Mouse (Mus musculus): ENCODE data around the gene Acbd7. TPM values are rescaled to one million over a fixed set of nuclear protein-coding genes. Genes with fewer than 3 reads are reported as not detected.

The Acbd7 gene
- polyA plus RNA-seq, 1 experiment from 2014 or later, result 3.4 TPM

DNA sequence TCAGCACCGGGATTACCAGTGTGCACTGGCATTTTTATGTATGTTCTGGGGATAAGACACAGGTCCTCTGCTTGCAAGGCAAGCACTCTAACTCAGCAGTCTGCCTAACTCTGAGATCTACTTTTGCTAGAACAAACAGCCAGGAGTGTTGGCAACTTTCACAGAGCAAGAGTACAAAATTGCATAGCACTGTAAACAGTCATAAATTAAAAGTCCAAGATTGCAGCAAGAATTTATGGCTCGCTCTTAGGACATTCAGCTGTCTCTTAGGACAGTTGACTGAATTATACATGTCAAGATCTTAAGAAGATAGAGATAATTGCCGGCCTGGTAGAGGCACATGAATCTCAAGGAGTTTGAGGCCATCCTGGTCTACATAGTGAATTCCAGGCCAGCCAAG is 20.3 kb downstream of the Acbd7 start:
- Histone ChIP-seq H3K4me1 (replicated peaks; ENCODE audit: control insufficient read depth, insufficient read depth, low read length) (no peaks in the 10 kb centered on the region), H3K36me3 (replicated peaks; ENCODE audit: control insufficient read depth, insufficient read depth) (no peaks in the 10 kb centered on the region), H3K9me3 (ENCODE audit: control insufficient read depth, low read length) (no peaks in the 10 kb centered on the region), H3K9ac (no peak overlapping the region), H3K27me3 (ENCODE audit: control insufficient read depth, insufficient read depth, low read length) (no peaks in the 10 kb centered on the region), H3K4me2 (replicated peaks) (no peak overlapping the region), H3K4me3 (replicated peaks; ENCODE audit: low read length) (no peak overlapping the region), H3K27ac (no peak overlapping the region)
- no peak for DNase-seq (ENCODE audit: low spot score)
- 77% methylated on average over 3 of the region's 3 CpGs for WGBS
- no peak for ATAC-seq (ENCODE audit: low FRiP score)

- no peaks in the 10 kb centered on the region for H3K4me1 ChIP-seq (replicated peaks; ENCODE audit: control insufficient read depth, insufficient read depth, low read length)
- no peak overlapping the region for H3K4me3 ChIP-seq (replicated peaks; ENCODE audit: low read length)
- 78% methylated on average over 3 of the region's 3 CpGs for WGBS
- H3K4me2 ChIP-seq (replicated peaks), result no peak overlapping the region
- ATAC-seq (ENCODE audit: low FRiP score) (no peak), DNase-seq (ENCODE audit: low spot score) (no peak)
- no peaks in the 10 kb centered on the region for H3K27me3 ChIP-seq (ENCODE audit: control insufficient read depth, insufficient read depth, low read length)
- no peaks in the 10 kb centered on the region for H3K9me3 ChIP-seq (ENCODE audit: control insufficient read depth, low read length)
- H3K27ac ChIP-seq, result no peak overlapping the region
- H3K36me3 ChIP-seq (replicated peaks; ENCODE audit: control insufficient read depth, insufficient read depth), result no peaks in the 10 kb centered on the region
- no peak overlapping the region for H3K9ac ChIP-seq
Observed at GRCm38 (mm10) chr2:3357887-3358286, 21.9 kb downstream of the Acbd7 start.

DNA sequence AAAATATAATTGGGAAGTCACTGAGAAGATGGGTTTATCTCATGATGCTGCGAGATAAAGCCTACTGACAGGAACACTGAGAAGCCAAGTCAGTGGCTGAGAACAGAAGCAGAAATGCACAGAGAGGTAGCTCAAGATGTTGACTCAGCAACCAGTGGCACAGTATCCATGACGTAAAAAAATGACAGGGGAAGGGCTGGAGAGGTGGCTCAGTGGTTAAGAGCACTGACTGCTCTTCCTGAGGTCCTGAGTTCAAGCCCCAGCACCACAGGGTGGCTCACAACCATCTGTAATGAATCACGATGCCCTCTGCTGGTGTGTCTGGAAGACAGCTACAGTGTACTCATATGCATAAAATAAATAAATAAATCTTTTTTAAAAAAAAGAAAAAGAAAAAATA is 25.1 kb downstream of the Acbd7 start:
- Histone ChIP-seq H3K9ac (no peak overlapping the region), H3K9me3 (ENCODE audit: control insufficient read depth, low read length) (no peaks in the 10 kb centered on the region), H3K27ac (no peak overlapping the region), H3K4me3 (replicated peaks; ENCODE audit: low read length) (no peak overlapping the region), H3K4me2 (replicated peaks) (no peak overlapping the region), H3K4me1 (replicated peaks; ENCODE audit: control insufficient read depth, insufficient read depth, low read length) (no peaks in the 10 kb centered on the region), H3K36me3 (replicated peaks; ENCODE audit: control insufficient read depth, insufficient read depth) (no peaks in the 10 kb centered on the region), H3K27me3 (ENCODE audit: control insufficient read depth, insufficient read depth, low read length) (no peaks in the 10 kb centered on the region)
- ATAC-seq (ENCODE audit: low FRiP score) (no peak), DNase-seq (ENCODE audit: low spot score) (no peak)
- 77% methylated on average over 3 of the region's 3 CpGs for WGBS

DNA sequence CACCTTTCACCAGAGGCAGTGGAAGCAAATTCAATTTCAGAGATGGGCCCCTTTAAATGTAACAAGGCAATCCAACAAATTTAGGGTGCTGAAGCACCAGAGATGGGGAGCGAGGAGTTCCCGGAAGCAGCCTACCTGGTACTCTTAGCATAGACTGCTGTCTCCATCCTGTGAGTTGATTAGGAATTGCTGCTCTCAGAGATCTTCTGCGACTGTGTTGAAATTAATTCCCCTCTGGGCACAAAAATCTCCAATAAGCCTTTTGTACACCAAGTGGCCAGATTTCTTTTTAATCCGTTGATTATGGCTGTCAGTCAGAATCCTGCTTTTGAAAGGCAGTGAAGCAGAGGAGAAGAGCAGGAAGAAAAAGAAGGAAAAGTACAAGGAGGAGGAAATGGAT is 29.2 kb downstream of the Acbd7 start:
- Histone ChIP-seq H3K9me3 (ENCODE audit: control insufficient read depth, low read length) (no peaks in the 10 kb centered on the region), H3K4me2 (replicated peaks) (no peak overlapping the region), H3K36me3 (replicated peaks; ENCODE audit: control insufficient read depth, insufficient read depth) (no peaks in the 10 kb centered on the region), H3K9ac (no peak overlapping the region), H3K4me1 (replicated peaks; ENCODE audit: control insufficient read depth, insufficient read depth, low read length) (no peaks in the 10 kb centered on the region), H3K27me3 (ENCODE audit: control insufficient read depth, insufficient read depth, low read length) (no peaks in the 10 kb centered on the region), H3K27ac (no peak overlapping the region), H3K4me3 (replicated peaks; ENCODE audit: low read length) (no peak overlapping the region)
- ATAC-seq (ENCODE audit: low FRiP score) (no peak), DNase-seq (ENCODE audit: low spot score) (no peak)
- WGBS, result 64% methylated on average over 4 of the region's 4 CpGs

DNA sequence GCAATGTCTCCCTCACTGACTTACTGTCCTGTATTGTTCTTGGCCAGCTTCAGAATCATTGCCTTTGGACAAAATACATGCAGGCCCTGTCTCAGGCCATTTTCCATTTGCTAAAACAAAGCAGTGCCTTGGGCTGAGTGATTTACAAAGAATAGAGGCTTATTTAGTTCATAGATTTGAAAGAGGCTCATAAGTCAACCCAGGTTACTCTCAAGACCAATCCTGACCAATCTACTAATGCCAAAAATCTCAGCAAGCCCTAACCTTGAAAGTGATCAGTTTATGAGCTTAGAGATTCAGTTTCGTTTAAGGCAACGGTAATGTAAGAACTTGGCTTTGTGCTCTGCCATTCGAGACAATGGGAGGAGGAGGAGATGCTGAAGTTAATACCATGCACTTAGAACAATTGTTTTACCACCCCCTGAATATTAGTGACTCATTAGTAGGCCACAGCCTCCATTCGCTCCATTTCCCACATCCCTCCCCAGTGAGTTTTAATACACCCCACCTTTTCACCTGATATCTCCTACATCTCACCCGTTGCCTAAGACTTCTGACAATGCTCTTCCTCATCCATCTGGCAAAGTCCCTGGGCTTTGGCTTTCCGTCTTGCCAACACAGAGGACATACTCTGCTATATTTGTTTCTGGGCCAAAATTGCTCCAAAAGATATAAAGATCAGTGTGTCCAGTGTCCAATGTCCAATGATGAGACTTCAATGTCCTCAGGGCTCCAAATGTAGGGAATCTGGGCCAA is 51.3 kb downstream of the Acbd7 start:
- Histone ChIP-seq H3K4me2 (replicated peaks) (no peak overlapping the region), H3K4me3 (replicated peaks; ENCODE audit: low read length) (no peak overlapping the region), H3K36me3 (replicated peaks; ENCODE audit: control insufficient read depth, insufficient read depth) (no peaks in the 10 kb centered on the region), H3K27ac (no peak overlapping the region), H3K4me1 (replicated peaks; ENCODE audit: control insufficient read depth, insufficient read depth, low read length) (no peaks in the 10 kb centered on the region), H3K9ac (no peak overlapping the region), H3K27me3 (ENCODE audit: control insufficient read depth, insufficient read depth, low read length) (no peaks in the 10 kb centered on the region), H3K9me3 (ENCODE audit: control insufficient read depth, low read length) (no peaks in the 10 kb centered on the region)
- no peak for DNase-seq (ENCODE audit: low spot score)
- no peak for ATAC-seq (ENCODE audit: low FRiP score)
- 87% methylated on average over 6 of the region's 6 CpGs for WGBS

Other genes starting within 250 kb of the Acbd7 start
- 52.4 and 59.0 TPM in 2 replicates for gene Fam171a1, start 221.9 kb upstream of the Acbd7 start, polyA plus RNA-seq (2014; fragmentation: Nextera tagmentation; extraction: Ambion mirVana)
- gene Nmt2, start 52.0 kb upstream of the Acbd7 start, polyA plus RNA-seq (2014; fragmentation: Nextera tagmentation; extraction: Ambion mirVana), result 98.2 and 103 TPM in 2 replicates
- gene Rpp38, start 3.5 kb upstream of the Acbd7 start, polyA plus RNA-seq (2014; fragmentation: Nextera tagmentation; extraction: Ambion mirVana), result 13.2 and 15.4 TPM in 2 replicates
- not detected in 2 replicates for gene Olah, start 61.0 kb downstream of the Acbd7 start, polyA plus RNA-seq (2014; fragmentation: Nextera tagmentation; extraction: Ambion mirVana)
- 6.5 and 8.4 TPM in 2 replicates for gene Meig1, start 86.5 kb downstream of the Acbd7 start, polyA plus RNA-seq (2014; fragmentation: Nextera tagmentation; extraction: Ambion mirVana)
- gene Dclre1c, start 88.0 kb downstream of the Acbd7 start, polyA plus RNA-seq (2014; fragmentation: Nextera tagmentation; extraction: Ambion mirVana), result 7.4 and 9.4 TPM in 2 replicates
- 10.0 and 11.1 TPM in 2 replicates for gene Suv39h2, start 138.9 kb downstream of the Acbd7 start, polyA plus RNA-seq (2014; fragmentation: Nextera tagmentation; extraction: Ambion mirVana)
- 7.5 and 8.8 TPM in 2 replicates for gene Gm45902, start 176.6 kb downstream of the Acbd7 start, polyA plus RNA-seq (2014; fragmentation: Nextera tagmentation; extraction: Ambion mirVana)
- gene Hspa14, start 176.6 kb downstream of the Acbd7 start, polyA plus RNA-seq (2014; fragmentation: Nextera tagmentation; extraction: Ambion mirVana), result 66.4 and 67.7 TPM in 2 replicates
- 0.10 and 0.24 TPM in 2 replicates for gene Cdnf, start 176.9 kb downstream of the Acbd7 start, polyA plus RNA-seq (2014; fragmentation: Nextera tagmentation; extraction: Ambion mirVana)
- gene Fam107b, start 234.3 kb downstream of the Acbd7 start, polyA plus RNA-seq (2014; fragmentation: Nextera tagmentation; extraction: Ambion mirVana), result 38.7 and 39.9 TPM in 2 replicates

Data from hindbrain, embryonic 14.5 days (tissue).